Mouse (Mus musculus): ENCODE results near the gene Brpf3.

DNA sequence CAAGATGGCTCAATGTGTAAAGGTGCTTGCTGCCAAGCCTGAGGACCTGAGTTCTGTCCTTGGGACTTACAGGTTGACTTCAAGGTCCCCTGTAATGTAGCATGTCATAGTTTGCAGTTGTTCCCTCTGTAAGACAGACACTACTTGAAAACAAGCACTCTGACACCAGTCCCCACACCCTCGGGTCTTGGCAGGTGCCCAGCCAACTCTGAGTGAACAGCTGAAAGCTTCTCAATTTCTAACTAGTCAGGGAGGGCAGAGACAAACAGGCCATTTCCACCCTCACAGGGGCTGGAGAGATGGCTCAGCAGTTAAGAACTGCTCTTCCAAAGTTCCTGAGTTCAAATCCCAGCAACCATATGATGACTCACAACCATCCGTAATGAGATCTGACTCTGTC, 43.4 kb upstream of the Brpf3 start:
- TF ChIP-seq CHD2 (IDR thresholded peaks at IDR 0.05; ENCODE audit: low read length) (no peak), POLR2A (IDR thresholded peaks at IDR 0.05; ENCODE audit: low read depth, low read length) (no peak), IRF4 (IDR thresholded peaks at IDR 0.05; ENCODE audit: low read depth, low read length) (no peak), CTCF (conservative IDR thresholded peaks at IDR 0.05 in 1 of 2, IDR thresholded peaks at IDR 0.05 in 1 of 2; ENCODE audit: low read depth in 2 of 2, low read length in 2 of 2) (no peak), MAFK (IDR thresholded peaks at IDR 0.05; ENCODE audit: insufficient replicate concordance, low read length) (no peak), JUND (conservative IDR thresholded peaks at IDR 0.05; ENCODE audit: low read depth, low read length) (no peak), ZC3H11A (IDR thresholded peaks at IDR 0.05; ENCODE audit: low read depth, low read length) (no peak), EP300 (IDR thresholded peaks at IDR 0.05; ENCODE audit: low read length) (no peak), ZNF384 (IDR thresholded peaks at IDR 0.05; ENCODE audit: low read depth, low read length) (no peak)
